Mouse (Mus musculus) CH12.LX (cell line): ENCODE data around the gene Bst2. TPM values are rescaled to one million over a fixed set of nuclear protein-coding genes. Genes with fewer than 3 reads are reported as not detected.

Experiments
- DNase-seq: peaks from one replicate; pipeline ENCODE4 v3.0.0-alpha.2; 2013; ENCODE audit errors: extremely low read depth
- H3K27ac ChIP-seq: 2 replicates; pipeline ENCODE4 v1.5.1; 2012; ENCODE audit warnings: low read depth, mild to moderate bottlenecking, control low read depth, moderate library complexity; ENCODE audit not compliant: insufficient read depth
- H3K27me3 ChIP-seq: replicated peaks from 2 replicates; pipeline ENCODE3; 2012; ENCODE audit warnings: inconsistent platforms
- H3K36me3 ChIP-seq, 2 experiments: replicated peaks in 1 of 2; 2 replicates each; pipeline versions ENCODE3 to v1.6.1; 2012; ENCODE audit warnings: inconsistent platforms in 1 of 2, low read length in 1 of 2, mild to moderate bottlenecking in 1 of 2, mixed read lengths in 1 of 2, moderate library complexity in 1 of 2; ENCODE audit not compliant: control insufficient read depth in 1 of 2, insufficient read depth in 1 of 2
- H3K4me1 ChIP-seq, 2 experiments: 2 replicates each; pipeline ENCODE4 v1.6.1; 2012; ENCODE audit warnings: inconsistent platforms in 1 of 2, moderate library complexity in 1 of 2; ENCODE audit not compliant: insufficient read depth in 2 of 2, control insufficient read depth in 1 of 2
- H3K4me2 ChIP-seq: 2 replicates; pipeline ENCODE4 v1.6.1; 2012; ENCODE audit warnings: low read depth, mild to moderate bottlenecking, control low read depth; ENCODE audit not compliant: poor library complexity, insufficient read depth, severe bottlenecking
- H3K4me3 ChIP-seq, 3 experiments: fragments of 150-350 bp in 1 of 3; sonication (generic) in 1 of 3; replicated peaks in 1 of 3; 2 replicates each; pipeline versions ENCODE3 to v1.5.1; 2011 to 2012; ENCODE audit warnings: low read depth in 2 of 3, low read length in 2 of 3, mild to moderate bottlenecking in 2 of 3, moderate library complexity in 2 of 3, control low read depth in 1 of 3, improper control_type of control experiment in 1 of 3, inconsistent platforms in 1 of 3, mixed read lengths in 1 of 3; ENCODE audit not compliant: poor library complexity in 1 of 3
- H3K79me2 ChIP-seq: replicated peaks from 2 replicates; pipeline ENCODE4 v1.6.1; 2012; ENCODE audit warnings: mild to moderate bottlenecking, moderate library complexity; ENCODE audit not compliant: control insufficient read depth, poor library complexity, insufficient read depth, severe bottlenecking; ENCODE audit errors: extremely low read depth
- H3K9ac ChIP-seq: 2 replicates; pipeline ENCODE4 v1.6.1; 2012; ENCODE audit warnings: low read depth, mild to moderate bottlenecking, control low read depth, moderate library complexity; ENCODE audit not compliant: insufficient read depth
- H3K9me3 ChIP-seq: replicated peaks from 2 replicates; pipeline ENCODE3; 2012; ENCODE audit warnings: low read length, inconsistent platforms, mixed read lengths
- CHD1 ChIP-seq: IDR thresholded peaks from 2 replicates; pipeline ENCODE4 v1.6.1; 2012; ENCODE audit warnings: low read depth, low read length, improper control_type of control experiment, inconsistent platforms
- CHD2 ChIP-seq: IDR thresholded peaks from 2 replicates; pipeline ENCODE4 v1.6.1; 2011; ENCODE audit warnings: low read length, improper control_type of control experiment
- CTCF ChIP-seq, 2 experiments: IDR thresholded peaks in 1 of 2; conservative IDR thresholded peaks in 1 of 2; 2 replicates each; pipeline ENCODE4 v1.5.1; 2011 to 2012; ENCODE audit warnings: low read depth in 2 of 2, low read length in 2 of 2, improper control_type of control experiment in 1 of 2, inconsistent platforms in 1 of 2, mild to moderate bottlenecking in 1 of 2, moderate library complexity in 1 of 2
- E2F4 ChIP-seq: IDR thresholded peaks from 2 replicates; pipeline ENCODE4 v1.6.1; 2011; ENCODE audit warnings: low read depth, low read length, improper control_type of control experiment; ENCODE audit not compliant: insufficient replicate concordance
- EP300 ChIP-seq: IDR thresholded peaks from 2 replicates; pipeline ENCODE4 v1.6.1; 2011; ENCODE audit warnings: low read length, improper control_type of control experiment
- IRF4 ChIP-seq: IDR thresholded peaks from 2 replicates; pipeline ENCODE4 v1.6.1; 2014; ENCODE audit warnings: low read depth, mild to moderate bottlenecking, inconsistent platforms, low read length, improper control_type of control experiment
- JUN ChIP-seq: IDR thresholded peaks from 2 replicates; pipeline ENCODE4 v1.6.1; 2011; ENCODE audit warnings: low read depth, mild to moderate bottlenecking, low read length, improper control_type of control experiment, moderate library complexity; ENCODE audit not compliant: insufficient read depth
- KAT2A ChIP-seq: IDR thresholded peaks from 2 replicates; pipeline ENCODE4 v1.6.1; 2012; ENCODE audit warnings: low read length, improper control_type of control experiment, inconsistent platforms; ENCODE audit not compliant: insufficient replicate concordance
- MAFK ChIP-seq: IDR thresholded peaks from 2 replicates; pipeline ENCODE4 v1.6.1; 2011; ENCODE audit warnings: low read length, improper control_type of control experiment; ENCODE audit not compliant: insufficient replicate concordance
- MAZ ChIP-seq: IDR thresholded peaks from 2 replicates; pipeline ENCODE4 v1.6.1; 2012; ENCODE audit warnings: low read depth, mild to moderate bottlenecking, inconsistent platforms, low read length, improper control_type of control experiment, moderate library complexity
- MEF2A ChIP-seq: IDR thresholded peaks from 2 replicates; pipeline ENCODE4 v1.6.1; 2014; ENCODE audit warnings: low read depth, mild to moderate bottlenecking, inconsistent platforms, low read length, improper control_type of control experiment, borderline replicate concordance
- MXI1 ChIP-seq: IDR thresholded peaks from 2 replicates; pipeline ENCODE4 v1.6.1; 2011; ENCODE audit warnings: mild to moderate bottlenecking, low read depth, low read length, improper control_type of control experiment
- NELFE ChIP-seq: IDR thresholded peaks from 2 replicates; pipeline ENCODE4 v1.6.1; 2011; ENCODE audit warnings: low read depth, low read length, improper control_type of control experiment
- POLR2A ChIP-seq: IDR thresholded peaks from 2 replicates; pipeline ENCODE4 v1.6.1; 2011; ENCODE audit warnings: low read depth, mild to moderate bottlenecking, improper control_type of control experiment, low read length
- POLR2AphosphoS2 ChIP-seq: IDR thresholded peaks from 2 replicates; pipeline ENCODE4 v1.6.1; 2011; ENCODE audit warnings: low read depth, low read length, improper control_type of control experiment
- RAD21 ChIP-seq: IDR thresholded peaks from 2 replicates; pipeline ENCODE4 v1.6.1; 2011; ENCODE audit warnings: low read depth, mild to moderate bottlenecking, low read length, improper control_type of control experiment, moderate library complexity
- RCOR1 ChIP-seq: conservative IDR thresholded peaks from 2 replicates; pipeline ENCODE4 v1.6.1; 2012; ENCODE audit warnings: low read depth, mild to moderate bottlenecking, inconsistent platforms, low read length, improper control_type of control experiment
- SIN3A ChIP-seq: IDR thresholded peaks from 2 replicates; pipeline ENCODE4 v1.6.1; 2012; ENCODE audit warnings: low read length, improper control_type of control experiment, inconsistent platforms
- SMC3 ChIP-seq: IDR thresholded peaks from 2 replicates; pipeline ENCODE4 v1.6.1; 2011; ENCODE audit warnings: low read depth, low read length, improper control_type of control experiment
- TCF12 ChIP-seq: IDR thresholded peaks from 2 replicates; pipeline ENCODE4 v1.6.1; 2014; ENCODE audit warnings: low read depth, mild to moderate bottlenecking, inconsistent platforms, low read length, improper control_type of control experiment
- UBTF ChIP-seq: IDR thresholded peaks from 2 replicates; pipeline ENCODE4 v1.6.1; 2012; ENCODE audit warnings: low read depth, mild to moderate bottlenecking, inconsistent platforms, low read length, improper control_type of control experiment, moderate library complexity
- USF1 ChIP-seq: IDR thresholded peaks from 2 replicates; pipeline ENCODE4 v1.6.1; 2014; ENCODE audit warnings: low read depth, mild to moderate bottlenecking, inconsistent platforms, low read length, improper control_type of control experiment
- USF2 ChIP-seq: conservative IDR thresholded peaks from 2 replicates; pipeline ENCODE4 v1.6.1; 2011; ENCODE audit warnings: low read depth, low read length, improper control_type of control experiment
- ZC3H11A ChIP-seq: IDR thresholded peaks from 2 replicates; pipeline ENCODE4 v1.6.1; 2012; ENCODE audit warnings: low read depth, mild to moderate bottlenecking, inconsistent platforms, low read length, improper control_type of control experiment
- ZNF384 ChIP-seq: IDR thresholded peaks from 2 replicates; pipeline ENCODE4 v1.6.1; 2012; ENCODE audit warnings: low read depth, low read length, improper control_type of control experiment, inconsistent platforms
- dilution Hi-C: fragments of 300-500 bp; cut with MboI; formaldehyde crosslinking; loops from 2 replicates; pipeline ENCODE4 v1.14.3; 2020; ENCODE audit warnings: low sequenced_read_pairs; ENCODE audit not compliant: extremely low pct_unique_long_range_greater_than_20kb, extremely low pct_ligation_motif_present
- in situ Hi-C: fragments of 300-500 bp; cut with MboI; formaldehyde crosslinking; loops from 3 replicates; pipeline ENCODE4 v1.14.3; 2019; ENCODE audit warnings: low sequenced_read_pairs, low pct_ligation_motif_present, low pct_unique_long_range_greater_than_20kb, mixed read lengths
- polyA plus RNA-seq: library from polyadenylated mRNA; unstranded; fragments of >175 nt; gene quantifications from 2 replicates; pipeline ENCODE4 v1.2.1, GENCODE M21; 2012; ENCODE audit warnings: low read depth; ENCODE audit not compliant: insufficient read length
- total RNA-seq, 2 experiments: library from RNA; depleted of rRNA; stranded (reverse); fragments of 300-350 nt in 1 of 2; fragments of >200 nt in 1 of 2; gene quantifications; 2 replicates each; pipeline ENCODE4 v1.2.3; 2012 to 2014

The Bst2 gene
- total and polyA plus RNA-seq, 3 experiments: 214 to 424 (median 304) TPM

GRCm38 (mm10) chr8:71558958-71559690 lies 21.9 kb upstream of the Bst2 start (continued):
- no peak for TF ChIP-seq KAT2A
- TF ChIP-seq MAFK: no peak
- TF ChIP-seq RAD21: no peak; the same call in 1 of the 2 replicates
- TF ChIP-seq MAZ: peak; percentile 18; the same call in 1 of the 2 replicates
- TF ChIP-seq CHD2: no peak
- no peak for TF ChIP-seq ZC3H11A
- peak; percentile 57 for TF ChIP-seq IRF4
- TF ChIP-seq EP300: no peak
- TF ChIP-seq USF2: no peak
- no peak for TF ChIP-seq CTCF (conservative IDR thresholded peaks at IDR 0.05 in 1 of 2, IDR thresholded peaks at IDR 0.05 in 1 of 2; ENCODE audit: low read depth in 2 of 2, low read length in 2 of 2)
- TF ChIP-seq SMC3: peak; percentile 13
- TF ChIP-seq RCOR1: no peak
- 0 out of 2 replicates have a peak, but pooled peaks have one; percentile 69 for TF ChIP-seq SIN3A
- TF ChIP-seq MXI1: no peak
- TF ChIP-seq POLR2AphosphoS2: no peak
- TF ChIP-seq E2F4: no peak
- TF ChIP-seq UBTF: no peak
- TF ChIP-seq ZNF384: no peak
- no peak for TF ChIP-seq USF1
- TF ChIP-seq TCF12: peak; percentile 44; the same call in 1 of the 2 replicates
- TF ChIP-seq JUN: no peak

- in situ Hi-C loops: no loop called here
- dilution Hi-C loops: no loop called here
- peak within 1 kb of the TSS; percentile 47 for H3K9ac ChIP-seq
- TF ChIP-seq CHD1 (no peak), CTCF (conservative IDR thresholded peaks at IDR 0.05 in 1 of 2, IDR thresholded peaks at IDR 0.05 in 1 of 2; ENCODE audit: low read depth in 2 of 2, low read length in 2 of 2) (peak in 1 of 2 experiments; percentile 41; a peak in 1 of 4 replicates), MEF2A (0 out of 2 replicates have a peak, but pooled peaks have one; percentile 23), MAZ (peak; percentile 65; the same call in 1 of the 2 replicates), POLR2A (0 out of 2 replicates have a peak, but pooled peaks have one; percentile 45), NELFE (peak; percentile 54; the same call in 1 of the 2 replicates)
- H3K79me2 ChIP-seq: no peaks in the 10 kb centered on the region
- H3K4me2 ChIP-seq: peak within 1 kb of the TSS; percentile 64
- H3K27me3 ChIP-seq: peaks cover 20% of the 10 kb centered on the region
- DNase-seq: no peak
- H3K4me1 ChIP-seq: peaks cover 15 to 20% of the 10 kb centered on the region in 2 experiments
- no peaks in the 10 kb centered on the region for H3K36me3 ChIP-seq
- H3K4me3 ChIP-seq: peak within 1 kb of the TSS; percentile 28 to 67 (median 59)
- H3K9me3 ChIP-seq: no peaks in the 10 kb centered on the region
- no peak within 1 kb of the TSS for H3K27ac ChIP-seq
Observed at GRCm38 (mm10) chr8:71558071-71558957, 21.1 kb upstream of the Bst2 start, which contains the start of gene Tmem221. Gene Tmem221, minus strand, starts transcription at chr8:71558871.
